Mouse (Mus musculus) kidney, adult 2 months (tissue): ENCODE results near the gene Spem2.

Experiments used
- CTCF ChIP-seq: fragments of 200-500 bp; conservative IDR thresholded peaks from 2 replicates; pipeline ENCODE4 v1.5.1; 2011; ENCODE audit warnings: low read depth, mild to moderate bottlenecking, control low read depth, low read length, moderate library complexity, mixed read lengths; ENCODE audit not compliant: insufficient read depth, insufficient read length
- POLR2A ChIP-seq: fragments of 200-500 bp; IDR thresholded peaks from one replicate; pipeline ENCODE4 v1.6.1; 2011; ENCODE audit warnings: low read depth, low read length, control low read depth

DNA sequence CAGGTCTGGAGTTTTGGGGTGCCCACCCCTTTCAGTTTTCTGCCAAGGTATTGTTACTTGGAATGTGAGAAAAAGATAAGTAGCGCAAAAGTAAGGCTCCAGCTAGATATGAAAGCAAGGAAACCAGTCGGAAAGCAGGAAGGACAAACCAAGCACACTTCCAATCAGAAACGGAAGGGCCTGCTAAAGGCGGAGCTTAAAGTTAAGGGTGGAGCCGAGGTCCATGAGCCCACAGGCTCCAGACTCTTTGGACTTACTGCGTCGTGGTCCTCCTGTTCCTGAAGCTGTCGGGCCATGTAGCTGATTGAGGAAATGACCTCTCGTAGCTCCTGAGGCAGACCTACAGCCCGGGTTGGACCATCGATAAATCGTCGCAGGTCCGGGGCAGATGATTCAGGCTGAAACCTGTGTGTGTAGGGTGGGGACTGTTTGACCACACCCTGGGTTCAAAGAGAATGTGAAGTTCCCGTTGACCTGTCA, 33.4 kb downstream of the Spem2 start:
- no peak for TF ChIP-seq CTCF
- TF ChIP-seq POLR2A: no peak
